Mouse (Mus musculus): Measurements from ENCODE around the gene Ints14.

DNA sequence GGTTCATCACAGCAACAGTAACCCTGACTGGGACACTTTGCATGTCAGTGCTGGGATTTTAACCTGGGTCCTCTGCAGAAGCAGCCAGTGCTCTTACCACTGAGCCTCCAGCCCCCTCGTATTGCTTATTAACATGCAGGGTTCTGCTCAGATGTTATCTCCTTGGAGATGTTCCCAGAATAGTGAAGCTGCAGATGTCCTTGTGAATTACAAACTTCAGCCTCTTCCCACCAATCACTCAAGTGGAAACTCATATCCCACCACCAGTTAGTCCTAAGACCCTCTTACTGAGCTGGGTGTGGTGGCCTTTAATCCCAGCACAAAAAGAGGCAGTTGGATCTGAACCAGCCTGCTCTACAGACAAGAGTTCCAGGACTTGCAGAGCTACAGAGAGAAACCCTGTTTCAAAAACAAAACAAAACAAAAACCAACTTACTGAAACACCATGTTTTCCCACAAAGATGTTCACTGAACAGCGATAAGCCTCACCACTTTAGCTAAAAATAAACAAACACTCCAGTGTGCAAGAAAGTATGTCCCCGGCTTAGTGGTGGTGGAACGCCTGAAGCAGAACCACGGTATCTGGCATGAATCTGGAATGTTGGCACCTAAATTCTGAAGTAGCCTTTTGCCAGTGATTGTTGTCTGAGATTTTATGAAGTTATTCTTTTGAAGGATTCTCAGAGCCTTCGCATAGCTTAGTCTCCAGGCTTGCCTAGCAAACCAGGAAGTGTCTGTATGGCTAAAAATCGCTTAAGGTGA is 54.9 kb downstream of the Ints14 start:
- TF ChIP-seq POLR2A (IDR thresholded peaks at IDR 0.05; ENCODE audit: low read depth, low read length) (no peak), CTCF (IDR thresholded peaks at IDR 0.05; ENCODE audit: extremely low read depth, insufficient read depth, insufficient read length, insufficient replicate concordance) (no peak)

Data from spleen, adult 2 months (tissue).